Mouse (Mus musculus) CH12.LX (cell line): ENCODE results near the gene Pdhx. TPM values are rescaled to one million over a fixed set of nuclear protein-coding genes. Genes with fewer than 3 reads are reported as not detected.

ENCODE experiments used
- DNase-seq: peaks from one replicate; pipeline ENCODE4 v3.0.0-alpha.2; 2013; ENCODE audit errors: extremely low read depth
- H3K27ac ChIP-seq: 2 replicates; pipeline ENCODE4 v1.5.1; 2012; ENCODE audit warnings: low read depth, mild to moderate bottlenecking, control low read depth, moderate library complexity; ENCODE audit not compliant: insufficient read depth
- H3K27me3 ChIP-seq: replicated peaks from 2 replicates; pipeline ENCODE3; 2012; ENCODE audit warnings: inconsistent platforms
- H3K36me3 ChIP-seq, 2 experiments: replicated peaks in 1 of 2; 2 replicates each; pipeline versions ENCODE3 to v1.6.1; 2012; ENCODE audit warnings: inconsistent platforms in 1 of 2, low read length in 1 of 2, mild to moderate bottlenecking in 1 of 2, mixed read lengths in 1 of 2, moderate library complexity in 1 of 2; ENCODE audit not compliant: control insufficient read depth in 1 of 2, insufficient read depth in 1 of 2
- H3K4me1 ChIP-seq, 2 experiments: 2 replicates each; pipeline ENCODE4 v1.6.1; 2012; ENCODE audit warnings: inconsistent platforms in 1 of 2, moderate library complexity in 1 of 2; ENCODE audit not compliant: insufficient read depth in 2 of 2, control insufficient read depth in 1 of 2
- H3K4me2 ChIP-seq: 2 replicates; pipeline ENCODE4 v1.6.1; 2012; ENCODE audit warnings: low read depth, mild to moderate bottlenecking, control low read depth; ENCODE audit not compliant: poor library complexity, insufficient read depth, severe bottlenecking
- H3K4me3 ChIP-seq, 3 experiments: fragments of 150-350 bp in 1 of 3; sonication (generic) in 1 of 3; replicated peaks in 1 of 3; 2 replicates each; pipeline versions ENCODE3 to v1.5.1; 2011 to 2012; ENCODE audit warnings: low read depth in 2 of 3, low read length in 2 of 3, mild to moderate bottlenecking in 2 of 3, moderate library complexity in 2 of 3, control low read depth in 1 of 3, improper control_type of control experiment in 1 of 3, inconsistent platforms in 1 of 3, mixed read lengths in 1 of 3; ENCODE audit not compliant: poor library complexity in 1 of 3
- H3K79me2 ChIP-seq: replicated peaks from 2 replicates; pipeline ENCODE4 v1.6.1; 2012; ENCODE audit warnings: mild to moderate bottlenecking, moderate library complexity; ENCODE audit not compliant: control insufficient read depth, poor library complexity, insufficient read depth, severe bottlenecking; ENCODE audit errors: extremely low read depth
- H3K9ac ChIP-seq: 2 replicates; pipeline ENCODE4 v1.6.1; 2012; ENCODE audit warnings: low read depth, mild to moderate bottlenecking, control low read depth, moderate library complexity; ENCODE audit not compliant: insufficient read depth
- H3K9me3 ChIP-seq: replicated peaks from 2 replicates; pipeline ENCODE3; 2012; ENCODE audit warnings: low read length, inconsistent platforms, mixed read lengths
- BHLHE40 ChIP-seq: IDR thresholded peaks from 2 replicates; pipeline ENCODE4 v1.6.1; 2011; ENCODE audit warnings: mild to moderate bottlenecking, low read depth, low read length, improper control_type of control experiment
- CHD1 ChIP-seq: IDR thresholded peaks from 2 replicates; pipeline ENCODE4 v1.6.1; 2012; ENCODE audit warnings: low read depth, low read length, improper control_type of control experiment, inconsistent platforms
- CTCF ChIP-seq, 2 experiments: IDR thresholded peaks in 1 of 2; conservative IDR thresholded peaks in 1 of 2; 2 replicates each; pipeline ENCODE4 v1.5.1; 2011 to 2012; ENCODE audit warnings: low read depth in 2 of 2, low read length in 2 of 2, improper control_type of control experiment in 1 of 2, inconsistent platforms in 1 of 2, mild to moderate bottlenecking in 1 of 2, moderate library complexity in 1 of 2
- E2F4 ChIP-seq: IDR thresholded peaks from 2 replicates; pipeline ENCODE4 v1.6.1; 2011; ENCODE audit warnings: low read depth, low read length, improper control_type of control experiment; ENCODE audit not compliant: insufficient replicate concordance
- EP300 ChIP-seq: IDR thresholded peaks from 2 replicates; pipeline ENCODE4 v1.6.1; 2011; ENCODE audit warnings: low read length, improper control_type of control experiment
- ETS1 ChIP-seq: conservative IDR thresholded peaks from 2 replicates; pipeline ENCODE4 v1.6.1; 2012; ENCODE audit warnings: low read depth, mild to moderate bottlenecking, inconsistent platforms, low read length, improper control_type of control experiment, moderate library complexity
- GABPA ChIP-seq: IDR thresholded peaks from 2 replicates; pipeline ENCODE4 v1.6.1; 2012; ENCODE audit warnings: low read depth, low read length, improper control_type of control experiment, inconsistent platforms; ENCODE audit not compliant: insufficient replicate concordance
- HCFC1 ChIP-seq: IDR thresholded peaks from 2 replicates; pipeline ENCODE4 v1.6.1; 2012; ENCODE audit warnings: low read depth, mild to moderate bottlenecking, inconsistent platforms, low read length, improper control_type of control experiment
- IRF4 ChIP-seq: IDR thresholded peaks from 2 replicates; pipeline ENCODE4 v1.6.1; 2014; ENCODE audit warnings: low read depth, mild to moderate bottlenecking, inconsistent platforms, low read length, improper control_type of control experiment
- JUND ChIP-seq: conservative IDR thresholded peaks from 2 replicates; pipeline ENCODE4 v1.6.1; 2011; ENCODE audit warnings: low read depth, low read length, improper control_type of control experiment
- KAT2A ChIP-seq: IDR thresholded peaks from 2 replicates; pipeline ENCODE4 v1.6.1; 2012; ENCODE audit warnings: low read length, improper control_type of control experiment, inconsistent platforms; ENCODE audit not compliant: insufficient replicate concordance
- MAFK ChIP-seq: IDR thresholded peaks from 2 replicates; pipeline ENCODE4 v1.6.1; 2011; ENCODE audit warnings: low read length, improper control_type of control experiment; ENCODE audit not compliant: insufficient replicate concordance
- MAX ChIP-seq: IDR thresholded peaks from 2 replicates; pipeline ENCODE4 v1.6.1; 2011; ENCODE audit warnings: low read length, improper control_type of control experiment
- MAZ ChIP-seq: IDR thresholded peaks from 2 replicates; pipeline ENCODE4 v1.6.1; 2012; ENCODE audit warnings: low read depth, mild to moderate bottlenecking, inconsistent platforms, low read length, improper control_type of control experiment, moderate library complexity
- MEF2A ChIP-seq: IDR thresholded peaks from 2 replicates; pipeline ENCODE4 v1.6.1; 2014; ENCODE audit warnings: low read depth, mild to moderate bottlenecking, inconsistent platforms, low read length, improper control_type of control experiment, borderline replicate concordance
- MXI1 ChIP-seq: IDR thresholded peaks from 2 replicates; pipeline ENCODE4 v1.6.1; 2011; ENCODE audit warnings: mild to moderate bottlenecking, low read depth, low read length, improper control_type of control experiment
- NELFE ChIP-seq: IDR thresholded peaks from 2 replicates; pipeline ENCODE4 v1.6.1; 2011; ENCODE audit warnings: low read depth, low read length, improper control_type of control experiment
- PAX5 ChIP-seq: IDR thresholded peaks from 2 replicates; pipeline ENCODE4 v1.6.1; 2012; ENCODE audit warnings: low read length, inconsistent platforms, mixed read lengths
- POLR2AphosphoS2 ChIP-seq: IDR thresholded peaks from 2 replicates; pipeline ENCODE4 v1.6.1; 2011; ENCODE audit warnings: low read depth, low read length, improper control_type of control experiment
- RCOR1 ChIP-seq: conservative IDR thresholded peaks from 2 replicates; pipeline ENCODE4 v1.6.1; 2012; ENCODE audit warnings: low read depth, mild to moderate bottlenecking, inconsistent platforms, low read length, improper control_type of control experiment
- SIN3A ChIP-seq: IDR thresholded peaks from 2 replicates; pipeline ENCODE4 v1.6.1; 2012; ENCODE audit warnings: low read length, improper control_type of control experiment, inconsistent platforms
- TBP ChIP-seq: conservative IDR thresholded peaks from 2 replicates; pipeline ENCODE4 v1.6.1; 2011; ENCODE audit warnings: low read depth, low read length, improper control_type of control experiment
- TCF12 ChIP-seq: IDR thresholded peaks from 2 replicates; pipeline ENCODE4 v1.6.1; 2014; ENCODE audit warnings: low read depth, mild to moderate bottlenecking, inconsistent platforms, low read length, improper control_type of control experiment
- UBTF ChIP-seq: IDR thresholded peaks from 2 replicates; pipeline ENCODE4 v1.6.1; 2012; ENCODE audit warnings: low read depth, mild to moderate bottlenecking, inconsistent platforms, low read length, improper control_type of control experiment, moderate library complexity
- USF2 ChIP-seq: conservative IDR thresholded peaks from 2 replicates; pipeline ENCODE4 v1.6.1; 2011; ENCODE audit warnings: low read depth, low read length, improper control_type of control experiment
- ZKSCAN1 ChIP-seq: IDR thresholded peaks from 2 replicates; pipeline ENCODE4 v1.6.1; 2012; ENCODE audit warnings: low read depth, inconsistent platforms, low read length, improper control_type of control experiment, borderline replicate concordance
- ZMIZ1 ChIP-seq: IDR thresholded peaks from 2 replicates; pipeline ENCODE4 v1.6.1; 2012; ENCODE audit warnings: low read depth, mild to moderate bottlenecking, inconsistent platforms, low read length, improper control_type of control experiment
- ZNF384 ChIP-seq: IDR thresholded peaks from 2 replicates; pipeline ENCODE4 v1.6.1; 2012; ENCODE audit warnings: low read depth, low read length, improper control_type of control experiment, inconsistent platforms
- dilution Hi-C: fragments of 300-500 bp; cut with MboI; formaldehyde crosslinking; loops from 2 replicates; pipeline ENCODE4 v1.14.3; 2020; ENCODE audit warnings: low sequenced_read_pairs; ENCODE audit not compliant: extremely low pct_unique_long_range_greater_than_20kb, extremely low pct_ligation_motif_present
- in situ Hi-C: fragments of 300-500 bp; cut with MboI; formaldehyde crosslinking; loops from 3 replicates; pipeline ENCODE4 v1.14.3; 2019; ENCODE audit warnings: low sequenced_read_pairs, low pct_ligation_motif_present, low pct_unique_long_range_greater_than_20kb, mixed read lengths
- polyA plus RNA-seq: library from polyadenylated mRNA; unstranded; fragments of >175 nt; gene quantifications from 2 replicates; pipeline ENCODE4 v1.2.1, GENCODE M21; 2012; ENCODE audit warnings: low read depth; ENCODE audit not compliant: insufficient read length
- total RNA-seq, 2 experiments: library from RNA; depleted of rRNA; stranded (reverse); fragments of 300-350 nt in 1 of 2; fragments of >200 nt in 1 of 2; gene quantifications; 2 replicates each; pipeline ENCODE4 v1.2.3; 2012 to 2014

Gene Pdhx
- total and polyA plus RNA-seq, 3 experiments = 78.9 to 131 (median 104) TPM

- TF ChIP-seq ZMIZ1 (no peak), TBP (no peak), RCOR1 (no peak), GABPA (no peak), ZNF384 (0 out of 2 replicates have a peak, but pooled peaks have one; percentile 11), EP300 (peak; percentile 86), CTCF (conservative IDR thresholded peaks at IDR 0.05 in 1 of 2, IDR thresholded peaks at IDR 0.05 in 1 of 2; ENCODE audit: low read depth in 2 of 2, low read length in 2 of 2) (no peak), MAX (no peak), HCFC1 (no peak), CHD1 (no peak), SIN3A (0 out of 2 replicates have a peak, but pooled peaks have one; percentile 8), TCF12 (peak; percentile 69), KAT2A (0 out of 2 replicates have a peak, but pooled peaks have one; percentile 55), E2F4 (no peak), NELFE (no peak), BHLHE40 (peak; percentile 37; the same call in 1 of the 2 replicates), ZKSCAN1 (no peak), PAX5 (no peak), POLR2AphosphoS2 (no peak), MAFK (0 out of 2 replicates have a peak, but pooled peaks have one; percentile 59), ETS1 (peak; percentile 76)
Measured at GRCm38 (mm10) chr2:103067552-103068207, 5.6 kb downstream of the Pdhx start (continued).

GRCm38 (mm10) chr2:103066683-103067551 is 6.4 kb downstream of the Pdhx start:
- in situ Hi-C loops (no loop called here), dilution Hi-C loops (no loop called here)
- peak; percentile 55 for DNase-seq

More at GRCm38 (mm10) chr2:103066683-103067551, 6.4 kb downstream of the Pdhx start:
- peak overlapping the region; percentile 60 for H3K9ac ChIP-seq
- H3K27me3 ChIP-seq = no peaks in the 10 kb centered on the region
- peak overlapping the region; percentile 41 for H3K4me2 ChIP-seq
- peak overlapping the region in 1 of 3 experiments; percentile 23 for H3K4me3 ChIP-seq
- H3K79me2 ChIP-seq = peaks cover 76% of the 10 kb centered on the region
- peaks cover 8 to 74% of the 10 kb centered on the region in 2 experiments for H3K4me1 ChIP-seq
- H3K9me3 ChIP-seq = no peaks in the 10 kb centered on the region
- H3K27ac ChIP-seq = peak overlapping the region; percentile 92
- H3K36me3 ChIP-seq = peaks cover 0 to 6% of the 10 kb centered on the region in 2 experiments
- TF ChIP-seq USF2 = no peak
- no peak for TF ChIP-seq MAZ
- no peak for TF ChIP-seq GABPA
- peak; percentile 42; the same call in 1 of the 2 replicates for TF ChIP-seq BHLHE40
- peak; percentile 71 for TF ChIP-seq EP300
- peak; percentile 83 for TF ChIP-seq ETS1
- TF ChIP-seq RCOR1 = 0 out of 2 replicates have a peak, but pooled peaks have one; percentile 53
- TF ChIP-seq MXI1 = no peak
- 0 out of 2 replicates have a peak, but pooled peaks have one; percentile 27 for TF ChIP-seq ZNF384
- 0 out of 2 replicates have a peak, but pooled peaks have one; percentile 23 for TF ChIP-seq KAT2A
- peak; percentile 52; the same call in 1 of the 2 replicates for TF ChIP-seq TCF12
- peak; percentile 50; the same call in 1 of the 2 replicates for TF ChIP-seq ZMIZ1
- peak; percentile 2 for TF ChIP-seq IRF4
- TF ChIP-seq MEF2A = peak; percentile 70; the same call in 1 of the 2 replicates
- TF ChIP-seq MAFK = 0 out of 2 replicates have a peak, but pooled peaks have one; percentile 33
- TF ChIP-seq CHD1 = peak; percentile 86
- TF ChIP-seq TBP = 0 out of 2 replicates have a peak, but pooled peaks have one; percentile 14
- no peak for TF ChIP-seq PAX5
- peak; percentile 63 for TF ChIP-seq SIN3A
- no peak for TF ChIP-seq UBTF
- TF ChIP-seq JUND = no peak
- TF ChIP-seq NELFE = no peak
